Mouse (Mus musculus): ENCODE data around the gene Pde4d.

- no peak for TF ChIP-seq CTCF (IDR thresholded peaks at IDR 0.05; ENCODE audit: borderline replicate concordance, insufficient read depth, low read depth, low read length)
- TF ChIP-seq POLR2A (IDR thresholded peaks at IDR 0.05; ENCODE audit: borderline replicate concordance, insufficient read depth, low read length): no peak
Measured at GRCm38 (mm10) chr13:109577454-109577853, 1127.7 kb downstream of the Pde4d start.
